Mouse (Mus musculus): Measurements from ENCODE around the gene Cobll1. TPM values are rescaled to one million over a fixed set of nuclear protein-coding genes. Genes with fewer than 3 reads are reported as not detected.

Cobll1 gene
- 2.5 and 2.8 TPM in 2 replicates for polyA plus RNA-seq (2014; fragmentation: Nextera tagmentation; extraction: Ambion mirVana)

GRCm38 (mm10) chr2:65238964-65239570 is at the start of gene Cobll1:
Gene Cobll1 (minus strand): TSS chr2:65239403.
- Histone ChIP-seq H3K4me3 (ENCODE audit: low read depth, low read length) (peak within 1 kb of the TSS; percentile 72), H3K4me2 (ENCODE audit: low read length) (peak within 1 kb of the TSS; percentile 97), H3K36me3 (ENCODE audit: control insufficient read depth, insufficient read depth, low read length) (no peaks in the 10 kb centered on the region), H3K9ac (ENCODE audit: low read length) (peak within 1 kb of the TSS; percentile 69), H3K27ac (ENCODE audit: low read depth, low read length) (peak within 1 kb of the TSS; percentile 15; the same call in 1 of the 2 replicates), H3K27me3 (replicated peaks; ENCODE audit: control insufficient read depth, insufficient read depth, low read length) (0 out of 2 replicates have a peak, but pooled peaks cover 6% of the 10 kb centered on the region), H3K4me1 (ENCODE audit: control insufficient read depth, insufficient read depth, low read length) (no peaks in the 10 kb centered on the region), H3K9me3 (replicated peaks; ENCODE audit: control insufficient read depth, low read length) (no peaks in the 10 kb centered on the region)
- DNase-seq (ENCODE audit: low spot score) (peak; percentile 35), ATAC-seq (peak; percentile 68)
- WGBS = under 1% methylated on average over 35 of the region's 37 CpGs

DNA sequence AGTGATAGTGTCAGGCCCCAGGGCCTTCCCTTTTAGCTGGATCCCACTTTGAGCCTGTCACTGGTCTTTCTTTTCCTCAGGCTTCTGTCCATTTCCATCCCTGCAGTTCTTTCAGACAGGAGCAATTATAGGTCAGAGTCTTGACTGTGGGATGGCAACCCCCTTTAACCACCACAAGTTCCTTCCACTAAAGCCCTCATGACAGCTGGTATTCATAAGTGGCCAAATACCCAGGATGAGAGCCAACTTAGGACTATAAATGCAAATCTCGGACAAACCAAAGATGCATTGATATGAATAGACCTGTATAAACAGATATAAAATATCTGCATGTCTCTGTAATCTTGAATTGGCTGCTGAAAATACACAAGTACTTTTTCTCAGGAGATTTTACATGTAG is 49.5 kb upstream of the Cobll1 start:
- ATAC-seq = no peak
- 80% methylated on average over 1 of the region's 1 CpGs for WGBS
- H3K27me3 ChIP-seq (replicated peaks; ENCODE audit: control insufficient read depth, insufficient read depth, low read length) = no peaks in the 10 kb centered on the region
- no peak overlapping the region for H3K4me3 ChIP-seq (ENCODE audit: low read depth, low read length)
- peaks cover 2% of the 10 kb centered on the region; the same call in 1 of the 2 replicates for H3K4me1 ChIP-seq (ENCODE audit: control insufficient read depth, insufficient read depth, low read length)
- H3K27ac ChIP-seq (ENCODE audit: low read depth, low read length) = no peak overlapping the region
- no peaks in the 10 kb centered on the region for H3K9me3 ChIP-seq (replicated peaks; ENCODE audit: control insufficient read depth, low read length)
- DNase-seq (ENCODE audit: low spot score) = no peak
- no peak overlapping the region for H3K4me2 ChIP-seq (ENCODE audit: low read length)
- H3K36me3 ChIP-seq (ENCODE audit: control insufficient read depth, insufficient read depth, low read length) = no peaks in the 10 kb centered on the region
- no peak overlapping the region for H3K9ac ChIP-seq (ENCODE audit: low read length)

- DNase-seq (ENCODE audit: low spot score) = peak; percentile 42
Measured at GRCm38 (mm10) chr2:65285380-65285779, 46.2 kb upstream of the Cobll1 start.

DNA sequence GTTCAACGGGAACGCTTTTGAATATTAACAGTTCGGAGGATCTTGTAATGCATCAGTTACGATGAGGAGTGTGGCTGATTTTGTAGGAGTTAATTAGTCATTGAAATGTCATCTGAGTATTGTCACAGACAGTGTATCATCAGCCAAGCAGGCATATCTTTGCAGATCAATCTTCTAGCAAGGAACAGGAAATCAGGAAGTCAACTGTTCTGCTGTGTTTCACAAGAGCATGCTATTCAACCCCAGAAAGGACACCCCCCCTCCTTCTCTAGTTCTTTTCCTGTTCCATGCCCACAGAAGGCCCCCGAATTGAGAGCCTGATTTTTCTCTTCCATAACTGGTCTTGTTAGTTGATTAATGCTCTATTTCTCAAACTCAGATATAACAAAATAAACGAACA is 43.8 kb upstream of the Cobll1 start:
- no peak overlapping the region for H3K27ac ChIP-seq (ENCODE audit: low read depth, low read length)
- DNase-seq (ENCODE audit: low spot score) (no peak), ATAC-seq (no peak)
- no peak overlapping the region for H3K4me2 ChIP-seq (ENCODE audit: low read length)
- no peak overlapping the region for H3K4me3 ChIP-seq (ENCODE audit: low read depth, low read length)
- H3K9ac ChIP-seq (ENCODE audit: low read length) = no peak overlapping the region
- H3K36me3 ChIP-seq (ENCODE audit: control insufficient read depth, insufficient read depth, low read length) = no peaks in the 10 kb centered on the region
- WGBS = 90% methylated on average over 6 of the region's 6 CpGs
- H3K27me3 ChIP-seq (replicated peaks; ENCODE audit: control insufficient read depth, insufficient read depth, low read length) = no peaks in the 10 kb centered on the region
- H3K4me1 ChIP-seq (ENCODE audit: control insufficient read depth, insufficient read depth, low read length) = peaks cover 2% of the 10 kb centered on the region
- H3K9me3 ChIP-seq (replicated peaks; ENCODE audit: control insufficient read depth, low read length) = no peaks in the 10 kb centered on the region

More at GRCm38 (mm10) chr2:65285380-65285779, 46.2 kb upstream of the Cobll1 start:
- H3K27me3 ChIP-seq (replicated peaks; ENCODE audit: control insufficient read depth, insufficient read depth, low read length) = no peaks in the 10 kb centered on the region
- no peaks in the 10 kb centered on the region for H3K9me3 ChIP-seq (replicated peaks; ENCODE audit: control insufficient read depth, low read length)
- H3K4me3 ChIP-seq (ENCODE audit: low read depth, low read length) = no peak overlapping the region
- H3K9ac ChIP-seq (ENCODE audit: low read length) = no peak overlapping the region
- H3K27ac ChIP-seq (ENCODE audit: low read depth, low read length) = no peak overlapping the region
- H3K4me2 ChIP-seq (ENCODE audit: low read length) = no peak overlapping the region
- WGBS = 45% methylated on average over 3 of the region's 3 CpGs
- ATAC-seq = no peak
- peaks cover 2% of the 10 kb centered on the region; the same call in 1 of the 2 replicates for H3K4me1 ChIP-seq (ENCODE audit: control insufficient read depth, insufficient read depth, low read length)
- no peaks in the 10 kb centered on the region for H3K36me3 ChIP-seq (ENCODE audit: control insufficient read depth, insufficient read depth, low read length)

DNA sequence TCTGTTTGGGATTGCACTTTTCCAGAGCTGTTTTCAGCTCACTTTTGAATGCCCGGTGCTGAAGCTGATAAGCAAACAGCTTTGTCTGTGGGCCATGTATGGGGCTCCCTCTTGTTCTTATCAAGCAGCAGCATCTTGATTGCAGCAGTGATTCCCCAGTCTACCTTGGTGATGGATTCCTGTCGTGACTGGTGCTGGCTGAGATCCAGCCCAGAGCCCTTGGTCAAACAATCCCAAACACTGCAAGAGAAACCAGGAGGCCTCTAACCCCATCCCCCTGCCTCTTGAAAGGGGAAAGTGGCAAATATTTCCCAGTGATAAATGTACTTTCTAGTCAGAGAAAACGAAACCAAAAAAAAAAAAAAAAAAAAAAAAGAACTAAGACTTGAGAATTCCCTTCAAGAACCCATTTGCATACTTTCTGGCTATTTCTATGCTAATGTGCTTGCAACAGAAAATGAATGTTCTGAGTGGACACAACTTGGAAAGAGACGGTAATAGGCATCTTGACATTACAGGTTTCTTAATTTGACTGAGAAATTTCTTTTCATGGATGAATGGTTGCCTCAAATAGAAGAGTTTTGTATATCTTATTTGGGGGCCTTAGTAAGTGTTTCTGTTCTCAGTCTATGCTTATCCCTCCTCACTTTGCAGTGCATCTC is 40.0 kb upstream of the Cobll1 start:
- no peak overlapping the region for H3K9ac ChIP-seq (ENCODE audit: low read length)
- no peaks in the 10 kb centered on the region for H3K9me3 ChIP-seq (replicated peaks; ENCODE audit: control insufficient read depth, low read length)
- H3K4me1 ChIP-seq (ENCODE audit: control insufficient read depth, insufficient read depth, low read length) = peaks cover 3% of the 10 kb centered on the region
- H3K4me2 ChIP-seq (ENCODE audit: low read length) = no peak overlapping the region
- H3K36me3 ChIP-seq (ENCODE audit: control insufficient read depth, insufficient read depth, low read length) = no peaks in the 10 kb centered on the region
- ATAC-seq (no peak), DNase-seq (ENCODE audit: low spot score) (peak; percentile 17)
- no peak overlapping the region for H3K27ac ChIP-seq (ENCODE audit: low read depth, low read length)
- no peak overlapping the region for H3K4me3 ChIP-seq (ENCODE audit: low read depth, low read length)
- 21% methylated on average over 4 of the region's 4 CpGs for WGBS
- H3K27me3 ChIP-seq (replicated peaks; ENCODE audit: control insufficient read depth, insufficient read depth, low read length) = no peaks in the 10 kb centered on the region

GRCm38 (mm10) chr2:65275443-65276061 is 36.3 kb upstream of the Cobll1 start:
- Histone ChIP-seq H3K27ac (ENCODE audit: low read depth, low read length) (no peak overlapping the region), H3K4me1 (ENCODE audit: control insufficient read depth, insufficient read depth, low read length) (peaks cover 3% of the 10 kb centered on the region), H3K36me3 (ENCODE audit: control insufficient read depth, insufficient read depth, low read length) (no peaks in the 10 kb centered on the region), H3K9me3 (replicated peaks; ENCODE audit: control insufficient read depth, low read length) (no peaks in the 10 kb centered on the region), H3K4me3 (ENCODE audit: low read depth, low read length) (no peak overlapping the region), H3K27me3 (replicated peaks; ENCODE audit: control insufficient read depth, insufficient read depth, low read length) (no peaks in the 10 kb centered on the region), H3K9ac (ENCODE audit: low read length) (no peak overlapping the region), H3K4me2 (ENCODE audit: low read length) (no peak overlapping the region)
- peak; percentile 95 for DNase-seq (ENCODE audit: low spot score)
- ATAC-seq = peak; percentile 95
- WGBS = 9% methylated on average over 6 of the region's 6 CpGs

DNA sequence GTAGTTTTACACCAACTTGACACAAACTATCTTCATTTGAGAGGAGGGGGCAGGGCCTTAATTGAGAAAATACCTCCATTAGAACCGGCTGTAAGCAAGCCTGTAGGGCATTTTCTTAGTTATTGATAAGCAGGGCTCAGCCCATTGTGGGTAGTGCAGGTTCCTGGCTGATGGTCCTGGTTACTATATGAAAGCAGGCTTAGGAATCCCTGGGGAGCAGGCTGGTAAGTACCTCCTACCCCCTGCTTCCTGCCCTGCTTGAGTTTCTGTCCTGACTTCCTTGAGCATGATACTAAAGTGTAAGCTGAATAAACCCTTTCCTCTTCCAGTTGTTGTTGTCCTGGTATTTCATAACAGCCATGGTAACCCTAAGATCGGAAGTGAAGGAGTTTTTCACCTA is 34.7 kb upstream of the Cobll1 start:
- no peak for DNase-seq (ENCODE audit: low spot score)
- WGBS = 45% methylated on average over 2 of the region's 2 CpGs
- no peak overlapping the region for H3K4me3 ChIP-seq (ENCODE audit: low read depth, low read length)
- no peak overlapping the region for H3K27ac ChIP-seq (ENCODE audit: low read depth, low read length)
- H3K4me1 ChIP-seq (ENCODE audit: control insufficient read depth, insufficient read depth, low read length) = peaks cover 3% of the 10 kb centered on the region
- no peak overlapping the region for H3K4me2 ChIP-seq (ENCODE audit: low read length)
- no peaks in the 10 kb centered on the region for H3K36me3 ChIP-seq (ENCODE audit: control insufficient read depth, insufficient read depth, low read length)
- H3K9ac ChIP-seq (ENCODE audit: low read length) = no peak overlapping the region
- no peaks in the 10 kb centered on the region for H3K27me3 ChIP-seq (replicated peaks; ENCODE audit: control insufficient read depth, insufficient read depth, low read length)
- ATAC-seq = no peak
- no peaks in the 10 kb centered on the region for H3K9me3 ChIP-seq (replicated peaks; ENCODE audit: control insufficient read depth, low read length)

DNA sequence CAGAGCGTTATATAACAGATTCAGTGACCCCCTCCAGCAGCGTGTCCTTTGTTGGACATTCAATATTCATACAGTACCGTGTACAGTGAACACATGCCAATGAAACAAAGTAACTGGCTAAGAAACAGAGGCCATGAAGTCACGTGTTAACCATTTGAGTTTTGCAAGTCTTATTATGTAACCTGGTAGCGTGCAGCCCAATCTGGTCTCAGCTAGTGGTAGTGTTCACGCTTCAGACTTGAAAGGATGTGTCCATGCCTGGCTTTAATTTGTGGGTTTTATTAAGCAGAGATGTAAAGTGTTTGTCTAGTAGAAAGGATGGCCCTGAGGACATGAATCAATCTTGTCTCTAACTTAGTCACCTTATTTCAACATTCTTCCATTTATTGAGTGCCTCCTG is 29.5 kb upstream of the Cobll1 start:
- Histone ChIP-seq H3K27ac (ENCODE audit: low read depth, low read length) (no peak overlapping the region), H3K36me3 (ENCODE audit: control insufficient read depth, insufficient read depth, low read length) (no peaks in the 10 kb centered on the region), H3K4me3 (ENCODE audit: low read depth, low read length) (no peak overlapping the region), H3K9ac (ENCODE audit: low read length) (no peak overlapping the region), H3K4me2 (ENCODE audit: low read length) (no peak overlapping the region), H3K9me3 (replicated peaks; ENCODE audit: control insufficient read depth, low read length) (no peaks in the 10 kb centered on the region), H3K4me1 (ENCODE audit: control insufficient read depth, insufficient read depth, low read length) (no peaks in the 10 kb centered on the region; the same call in 1 of the 2 replicates), H3K27me3 (replicated peaks; ENCODE audit: control insufficient read depth, insufficient read depth, low read length) (no peaks in the 10 kb centered on the region)
- no peak for DNase-seq (ENCODE audit: low spot score)
- 89% methylated on average over 6 of the region's 6 CpGs for WGBS
- no peak for ATAC-seq

DNA sequence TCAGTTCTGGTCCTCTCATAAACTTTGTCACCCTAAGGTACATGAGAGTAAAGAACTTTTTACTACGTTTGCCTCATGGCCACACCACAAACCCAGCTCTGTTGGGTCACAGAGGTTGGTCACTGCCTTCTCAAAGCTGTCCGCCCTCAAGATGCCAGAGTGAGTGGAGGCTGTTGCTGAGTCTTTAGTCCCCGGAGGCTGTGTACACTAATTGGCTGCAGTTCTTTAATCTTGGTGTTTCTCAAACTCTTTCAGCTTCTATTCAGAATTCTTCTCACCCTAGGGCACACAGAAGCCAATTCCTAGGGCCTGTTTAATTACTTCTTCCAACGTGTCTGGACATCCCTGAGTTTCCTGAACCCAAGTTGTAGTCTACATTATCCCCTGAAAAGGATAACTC is 28.6 kb upstream of the Cobll1 start:
- Histone ChIP-seq H3K4me1 (ENCODE audit: control insufficient read depth, insufficient read depth, low read length) (no peaks in the 10 kb centered on the region; the same call in 1 of the 2 replicates), H3K27me3 (replicated peaks; ENCODE audit: control insufficient read depth, insufficient read depth, low read length) (no peaks in the 10 kb centered on the region), H3K4me3 (ENCODE audit: low read depth, low read length) (no peak overlapping the region), H3K36me3 (ENCODE audit: control insufficient read depth, insufficient read depth, low read length) (no peaks in the 10 kb centered on the region), H3K9me3 (replicated peaks; ENCODE audit: control insufficient read depth, low read length) (no peaks in the 10 kb centered on the region), H3K27ac (ENCODE audit: low read depth, low read length) (no peak overlapping the region), H3K9ac (ENCODE audit: low read length) (no peak overlapping the region), H3K4me2 (ENCODE audit: low read length) (no peak overlapping the region)
- DNase-seq (ENCODE audit: low spot score) = peak; percentile 17
- ATAC-seq = peak; percentile 5; the same call in 1 of the 2 replicates
- WGBS = 5% methylated on average over 4 of the region's 4 CpGs
